Mouse (Mus musculus) retina, postnatal 1 day (tissue): Measurements from ENCODE around the gene Spata2.

Experiments
- DNase-seq: peaks from one replicate; pipeline ENCODE4 v3.0.0-alpha.2; 2012

The Spata2 gene

DNA sequence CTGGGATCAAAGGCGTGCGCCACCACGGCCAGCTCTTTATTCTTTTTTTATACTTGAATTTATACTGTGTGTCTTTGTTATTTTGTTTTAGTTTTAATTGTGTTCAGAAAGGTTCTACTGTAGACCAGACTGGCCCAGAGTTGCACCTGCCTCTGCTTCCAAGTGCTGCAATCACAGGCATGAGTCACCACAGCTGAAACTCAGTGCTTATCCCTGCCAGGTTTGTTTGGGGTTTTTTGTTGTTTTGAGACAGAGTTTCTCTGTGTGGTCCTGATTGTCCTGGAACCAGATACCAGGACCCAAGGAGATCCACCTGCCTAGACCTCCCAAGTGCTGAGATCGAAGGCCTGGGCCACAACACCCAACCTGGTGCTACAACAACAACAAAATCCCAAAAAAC, 15.9 kb upstream of the Spata2 start:
- no peak for DNase-seq

- DNase-seq, result no peak
Measured at GRCm38 (mm10) chr2:167507719-167508385, 15.2 kb upstream of the Spata2 start.

DNA sequence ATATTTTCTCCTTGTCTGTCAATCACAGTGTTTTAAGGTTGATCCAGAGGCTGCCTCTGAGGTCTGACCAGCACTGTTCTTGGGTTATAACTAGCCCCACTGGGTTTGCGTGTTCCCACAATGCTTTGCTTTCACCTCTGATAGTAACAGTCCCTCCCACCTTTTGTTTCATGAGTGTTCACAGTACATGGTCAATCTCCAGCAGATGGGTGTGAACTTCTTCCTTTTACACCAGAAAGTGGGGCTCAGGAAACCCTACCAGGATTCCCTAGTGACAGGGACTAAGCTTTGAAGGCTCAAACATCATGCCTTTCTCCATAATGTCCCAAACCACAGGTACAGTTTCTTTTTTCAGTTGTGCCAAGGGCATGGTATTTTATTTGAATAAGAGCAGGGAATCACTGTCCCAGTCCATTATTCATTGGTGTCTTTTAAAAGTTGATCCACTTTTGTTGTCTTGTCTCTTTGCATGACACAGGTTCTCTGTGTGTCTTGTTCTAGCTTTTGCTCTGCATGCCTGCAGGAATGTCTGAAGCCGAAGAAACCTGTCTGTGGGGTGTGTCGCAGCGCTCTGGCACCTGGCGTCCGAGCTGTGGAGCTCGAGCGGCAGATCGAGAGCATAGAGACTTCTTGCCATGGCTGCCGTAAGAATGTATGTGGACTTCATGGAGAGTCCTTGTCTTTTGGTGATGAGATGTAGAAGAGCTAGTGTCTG, 14.0 kb upstream of the Spata2 start:
- no peak for DNase-seq

GRCm38 (mm10) chr2:167505127-167505526, 12.4 kb upstream of the Spata2 start:
- peak; percentile 35 for DNase-seq

DNA sequence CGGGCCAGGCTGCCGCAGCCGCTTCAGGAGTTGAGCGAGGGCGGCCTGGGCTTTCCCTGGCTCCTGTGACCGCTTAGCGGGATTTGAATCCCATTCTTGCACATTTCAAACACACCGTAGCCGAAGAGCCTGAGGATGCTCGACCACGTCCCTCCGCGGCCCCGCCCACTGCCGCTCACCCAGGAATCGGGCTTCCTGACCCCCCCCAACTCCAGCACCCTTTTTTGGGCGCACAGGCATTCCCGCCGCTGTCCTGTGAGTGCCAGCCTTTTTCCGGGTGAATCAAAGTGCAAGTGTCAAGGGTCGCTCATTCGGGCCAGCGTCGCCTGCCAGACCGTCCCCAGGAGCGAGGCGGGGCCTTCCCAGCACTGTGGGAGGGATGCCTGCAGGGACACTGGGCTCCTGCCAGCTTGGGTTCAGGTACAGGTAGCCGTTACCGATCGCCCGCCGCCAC, 11.2 kb upstream of the Spata2 start:
- peak; percentile 46 for DNase-seq

DNA sequence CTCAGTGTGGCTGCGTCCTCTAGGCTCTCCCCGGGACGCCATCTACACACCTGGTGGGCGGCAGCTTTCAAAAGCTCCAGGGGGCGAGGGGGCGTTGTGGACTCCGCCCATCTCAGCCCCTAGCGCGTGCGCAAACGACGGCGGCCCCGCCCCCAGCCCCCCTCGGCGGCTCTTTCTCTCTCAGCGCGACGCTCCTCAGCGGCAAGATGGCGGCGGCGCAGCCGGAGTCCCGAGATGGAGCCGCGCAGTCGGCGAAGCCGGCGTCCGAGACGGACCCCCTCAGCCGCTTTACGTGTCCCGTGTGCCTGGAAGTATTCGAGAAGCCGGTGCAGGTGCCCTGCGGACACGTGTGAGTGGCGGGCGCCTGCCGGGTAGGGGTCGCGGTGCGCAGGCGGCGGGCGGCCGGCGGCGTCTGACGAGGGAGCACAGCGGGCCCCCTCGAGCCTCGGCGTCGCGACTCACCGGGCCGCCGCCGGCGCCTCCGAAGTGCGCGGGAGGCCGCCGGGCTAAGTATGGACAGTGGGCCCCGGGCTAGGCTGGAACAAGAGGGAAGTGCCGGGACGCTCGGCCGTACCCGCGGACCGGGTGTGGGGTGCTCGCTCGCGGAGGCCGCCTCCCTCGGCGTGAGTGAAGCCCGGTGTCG, 10.7 kb upstream of the Spata2 start:
- DNase-seq, result peak; percentile 92

GRCm38 (mm10) chr2:167502554-167503252, 10.0 kb upstream of the Spata2 start:
- DNase-seq, result no peak

DNA sequence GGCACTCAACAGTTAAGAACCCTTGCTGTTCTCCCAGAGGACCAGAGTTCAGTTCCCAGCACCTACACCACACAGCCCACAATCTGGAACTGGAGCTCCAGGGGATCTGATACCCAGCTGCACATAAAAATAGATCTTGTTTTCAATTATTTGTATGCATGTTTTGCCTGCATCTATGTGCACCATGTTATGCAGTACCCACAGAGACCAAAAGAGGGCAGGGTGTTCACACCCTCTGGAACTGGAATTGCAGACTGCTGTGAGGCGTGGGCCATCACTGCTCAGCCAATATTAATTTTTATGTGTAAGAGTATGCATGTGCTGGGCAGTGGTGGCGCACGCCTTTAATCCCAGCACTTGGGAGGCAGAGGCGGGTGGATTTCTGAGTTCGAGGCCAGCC, 4.6 kb upstream of the Spata2 start:
- DNase-seq, result peak; percentile 64

DNA sequence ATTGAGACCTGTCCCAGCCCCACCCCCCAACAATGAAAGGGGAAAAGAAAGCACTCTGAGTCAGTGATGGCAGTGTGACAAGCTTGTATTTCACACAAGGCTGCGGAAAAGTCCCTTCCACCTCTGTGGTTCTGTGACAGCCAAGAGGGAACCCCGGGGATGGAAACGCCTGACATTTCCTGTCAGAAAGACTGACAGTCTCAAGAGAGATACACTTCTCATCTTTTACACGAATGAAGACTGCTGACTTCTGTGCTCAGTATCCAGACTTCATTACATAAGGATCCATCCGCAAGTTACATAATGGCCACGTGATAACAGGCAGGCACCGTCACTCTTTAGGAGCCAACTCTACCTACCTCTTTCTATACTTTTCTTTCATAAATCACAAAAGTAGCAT, 3.8 kb upstream of the Spata2 start:
- no peak for DNase-seq

GRCm38 (mm10) chr2:167491757-167492708, 654 bp downstream of the Spata2 start, which contains the start of gene Rnf114:
Rnf114 (plus strand) TSS chr2:167492645.
- DNase-seq, result no peak

GRCm38 (mm10) chr2:167490813-167491525, 1.7 kb downstream of the Spata2 start:
- no peak for DNase-seq

DNA sequence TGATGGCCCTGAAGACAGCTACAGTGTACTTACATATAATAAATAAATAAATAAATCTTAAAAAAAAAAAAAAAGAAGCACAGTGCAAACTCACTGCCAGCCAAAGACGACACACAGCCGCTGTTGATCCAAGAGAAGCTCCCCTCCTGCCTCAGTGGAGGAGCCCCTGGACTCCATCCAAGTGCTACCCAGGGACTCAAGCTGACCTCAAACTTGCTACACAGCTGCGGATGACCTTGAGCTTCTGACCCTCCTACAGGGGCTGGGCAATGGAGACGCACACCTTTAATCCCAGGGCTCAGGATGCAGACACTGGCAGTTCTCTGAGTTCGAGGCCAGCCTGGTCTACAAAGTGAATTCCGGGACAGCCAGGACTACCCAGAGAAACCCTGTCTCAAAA, 4.7 kb downstream of the Spata2 start:
- DNase-seq, result no peak

DNA sequence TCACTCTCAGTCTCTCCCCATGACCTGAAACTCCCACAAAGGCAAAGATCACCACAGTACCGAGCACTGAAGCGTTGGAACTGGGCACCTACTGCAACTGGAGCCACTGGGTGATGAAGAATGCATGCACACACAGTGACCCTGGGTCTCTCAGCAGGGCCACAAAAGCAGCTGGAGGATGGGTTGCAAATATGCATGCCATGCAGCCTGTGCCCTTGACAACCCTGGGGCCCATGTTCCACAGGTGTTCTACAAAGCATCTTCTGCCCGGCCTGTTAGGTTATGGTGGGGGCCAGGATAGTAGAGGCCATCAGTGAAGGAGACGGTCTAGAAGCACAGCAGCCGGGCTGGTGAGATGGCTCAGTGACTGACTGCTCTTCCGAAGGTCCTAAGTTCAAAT, 5.1 kb downstream of the Spata2 start:
- DNase-seq, result no peak

- no peak for DNase-seq
Measured at GRCm38 (mm10) chr2:167486573-167486972, 6.1 kb downstream of the Spata2 start.

DNA sequence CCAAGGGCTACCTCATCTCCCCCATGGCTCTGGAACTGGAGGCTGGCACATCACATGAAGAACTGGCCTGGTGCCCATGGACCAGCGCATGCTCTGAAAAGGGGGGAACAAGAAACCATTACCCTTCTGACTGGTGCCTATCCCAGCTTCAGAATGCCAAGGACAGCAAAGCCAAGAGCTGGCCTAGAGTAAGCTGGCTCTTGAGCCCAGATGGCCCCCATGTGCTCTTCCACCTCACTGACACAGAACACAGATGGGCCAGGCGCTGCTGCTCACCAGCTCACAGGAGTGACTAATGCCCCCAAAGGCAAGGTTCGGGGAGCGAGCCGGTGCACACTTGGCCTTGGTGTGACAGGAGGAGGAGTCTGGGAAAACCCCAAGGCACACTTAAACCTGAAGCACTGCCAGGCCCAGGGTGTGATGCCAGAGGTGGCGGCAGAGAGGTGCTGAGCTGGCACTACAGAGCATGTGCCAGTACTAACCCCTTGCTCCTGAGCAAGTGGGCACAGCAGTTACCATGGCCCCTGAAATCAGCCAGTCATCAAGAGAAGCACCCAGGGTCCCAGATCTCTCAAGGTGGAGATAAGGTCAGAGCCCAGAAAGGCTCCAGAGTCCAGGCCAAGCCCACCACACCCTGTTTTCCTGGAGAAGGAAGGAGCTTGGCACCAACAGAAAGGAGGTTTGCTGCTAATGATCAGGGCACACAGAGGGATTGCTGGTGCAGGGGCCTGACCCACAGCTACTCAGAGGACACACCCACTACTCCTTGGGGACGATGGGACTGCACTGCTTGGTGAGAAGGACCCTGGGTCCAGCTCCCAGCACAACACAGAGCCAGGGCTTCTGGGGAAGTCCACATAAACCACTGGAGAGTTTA, 6.9 kb downstream of the Spata2 start:
- peak; percentile 34 for DNase-seq

DNA sequence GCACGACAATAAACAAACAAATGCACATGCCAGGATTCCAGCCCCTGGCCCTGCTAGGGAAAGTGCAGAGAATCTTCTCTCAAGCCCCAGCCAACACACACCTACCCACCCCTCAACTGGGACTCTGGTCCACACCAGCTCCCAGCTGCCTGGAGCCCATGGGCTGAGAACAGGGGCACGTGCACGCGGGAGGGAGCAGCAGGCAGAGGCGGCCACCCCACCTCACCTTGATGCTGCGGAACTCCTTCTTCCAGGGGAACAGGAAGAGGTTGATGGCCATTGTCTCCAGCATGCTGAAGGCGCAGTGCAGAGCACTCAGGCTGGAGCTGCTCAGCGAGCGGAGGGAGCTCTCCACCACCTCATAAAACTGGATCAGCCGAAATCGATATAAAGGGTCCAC, 7.8 kb downstream of the Spata2 start:
- no peak for DNase-seq

DNA sequence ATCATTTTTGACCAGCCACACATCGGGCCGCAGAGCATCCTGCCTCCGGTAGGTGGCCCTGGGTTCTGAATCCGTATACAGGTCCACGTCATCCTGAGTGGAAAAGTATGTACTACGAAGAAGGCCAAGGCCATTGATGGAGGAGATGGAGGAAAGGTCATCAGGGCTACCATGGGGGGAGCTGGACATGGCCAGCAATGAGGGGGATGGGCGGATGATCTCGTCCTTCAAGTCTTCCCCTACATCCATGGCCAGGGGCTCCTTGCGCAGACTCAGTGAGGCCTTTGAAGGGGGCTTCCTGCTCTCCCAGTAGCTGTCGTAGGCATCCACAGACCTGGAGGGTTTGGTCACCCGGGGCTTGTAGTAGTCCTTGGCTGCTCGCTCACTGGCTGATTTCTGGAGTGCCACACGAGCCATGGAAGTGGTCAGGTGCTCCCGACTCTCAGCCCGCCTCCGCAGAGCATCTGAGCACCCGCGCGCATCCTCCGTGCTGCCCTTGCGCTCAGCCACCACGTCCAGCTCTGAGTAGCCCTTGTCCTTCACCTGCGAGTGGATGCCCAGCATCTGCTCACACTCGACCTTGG, 8.8 kb downstream of the Spata2 start:
- DNase-seq, result no peak

DNA sequence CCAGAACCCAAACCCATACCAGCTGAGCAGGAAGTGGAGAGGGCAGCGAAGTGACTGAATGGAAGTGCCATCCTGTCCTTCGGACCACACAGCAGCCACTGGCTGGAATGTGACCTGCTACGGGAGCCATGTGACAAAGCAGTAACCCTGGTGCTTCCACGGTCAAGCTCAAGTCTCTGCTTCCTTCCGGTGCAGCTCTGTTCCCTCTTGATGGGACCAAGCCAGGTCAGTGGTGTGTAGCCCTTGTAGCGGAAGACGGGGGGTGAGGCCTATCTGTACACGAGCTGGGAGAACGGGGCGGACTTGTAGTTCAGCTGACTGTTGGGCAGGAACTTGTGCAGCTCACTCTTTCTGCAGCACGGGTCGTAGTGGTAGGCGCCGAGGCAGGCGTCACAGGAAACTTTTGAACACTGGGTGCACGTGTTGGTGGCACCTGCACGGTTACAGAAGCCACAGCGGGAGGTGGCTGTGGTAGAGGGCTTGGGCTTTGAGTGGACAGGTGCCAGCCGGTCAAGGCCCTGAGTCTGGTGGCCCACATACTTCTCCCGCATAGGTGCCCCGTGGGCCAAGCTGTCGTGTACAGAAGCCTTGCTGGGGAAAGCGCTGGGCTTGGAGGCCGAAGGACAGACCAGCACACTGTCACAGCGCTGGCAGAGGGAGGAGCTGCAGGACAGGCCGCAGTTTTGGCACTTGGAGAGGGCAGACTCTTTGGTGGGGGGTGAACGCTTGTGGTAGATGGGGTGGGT, 9.4 kb downstream of the Spata2 start:
- no peak for DNase-seq

GRCm38 (mm10) chr2:167482681-167483080, 10.0 kb downstream of the Spata2 start:
- no peak for DNase-seq
